Mouse (Mus musculus) erythroblast, embryonic 14.5 days (primary cell): ENCODE results near the gene Dnmt1.

Source experiments
- GATA1 ChIP-seq: IDR thresholded peaks from 2 replicates; pipeline ENCODE4 v1.6.1; 2012; ENCODE audit warnings: low read length, inconsistent platforms, mixed read lengths
- TAL1 ChIP-seq: IDR thresholded peaks from 3 replicates; pipeline ENCODE4 v1.6.1; 2012; ENCODE audit warnings: low read length, inconsistent platforms, mixed read lengths

- TF ChIP-seq GATA1 (no peak), TAL1 (no peak)
These were observed 71.8 kb downstream of the Dnmt1 start, which contains the start of gene Ppan for GRCm38 (mm10) chr9:20887704-20888385.
